Comparison of ENCODE assay signal across 8 mouse cellular contexts in the genomic region with DNA sequence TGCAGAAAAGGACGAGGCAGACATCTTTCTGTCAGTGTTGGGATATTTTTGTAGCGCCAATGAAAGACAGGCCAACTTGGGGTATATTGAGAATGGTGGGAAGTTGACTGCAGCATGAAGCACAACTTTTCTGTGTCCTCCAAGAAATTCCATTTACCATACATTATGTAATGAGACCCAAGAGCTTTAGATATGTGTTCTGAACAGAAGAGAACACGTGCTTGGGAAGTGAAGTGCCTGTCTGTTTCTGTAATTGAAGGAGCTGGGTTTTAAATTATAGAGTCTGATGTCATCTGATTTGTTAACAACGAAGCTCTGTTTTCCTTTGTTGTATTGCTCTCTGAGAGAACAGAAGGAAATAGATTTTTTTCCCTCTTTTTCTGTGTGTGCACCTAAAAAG. TPM values are rescaled to one million over a fixed set of nuclear protein-coding genes. Genes with fewer than 3 reads are reported as not detected.
A peak's percentile ranks its signal among the peaks of the same experiment; 100 is the strongest.
DNase-seq lines count a peak whose midpoint lies in the region; ATAC-seq and TF ChIP-seq lines count a peak whose summit lies in the region.

No protein-coding gene starts in this region.

- peak overlapping the region; percentile 82 for H3K4me2 ChIP-seq in kidney, postnatal 0 days (ENCODE audit: low read length)
- peak overlapping the region; percentile 99 for H3K4me2 ChIP-seq in hindbrain, postnatal 0 days (ENCODE audit: low read depth, low read length)
- H3K4me2 ChIP-seq in midbrain, postnatal 0 days (ENCODE audit: low read depth, low read length, poor library complexity, severe bottlenecking): peak overlapping the region; percentile 79

- H3K36me3 ChIP-seq in kidney, postnatal 0 days (ENCODE audit: insufficient read depth, low read length): 0 out of 2 replicates have a peak, but pooled peaks cover 10% of the 10 kb centered on the region
- H3K36me3 ChIP-seq in hindbrain, postnatal 0 days (ENCODE audit: insufficient read depth, low read length): peaks cover 10% of the 10 kb centered on the region; the same call in 1 of the 2 replicates
- H3K36me3 ChIP-seq in midbrain, postnatal 0 days (ENCODE audit: insufficient read depth, low read length): peaks cover 5% of the 10 kb centered on the region; the same call in 1 of the 2 replicates

- H3K27me3 ChIP-seq in kidney, postnatal 0 days (ENCODE audit: insufficient read depth, low read length): no peaks in the 10 kb centered on the region
- no peaks in the 10 kb centered on the region for H3K27me3 ChIP-seq in hindbrain, postnatal 0 days (ENCODE audit: insufficient read depth, low read length)
- no peaks in the 10 kb centered on the region for H3K27me3 ChIP-seq in midbrain, postnatal 0 days (ENCODE audit: insufficient read depth, low read length)

- peak overlapping the region; percentile 87 for H3K4me3 ChIP-seq in kidney, postnatal 0 days (replicated peaks; ENCODE audit: low read depth, low read length)
- peak overlapping the region; percentile 64 for H3K4me3 ChIP-seq in cortical plate, adult 2 months (ENCODE audit: insufficient read depth, low read length)
- H3K4me3 ChIP-seq in hindbrain, postnatal 0 days (ENCODE audit: low read length): peak overlapping the region; percentile 91
- H3K4me3 ChIP-seq in midbrain, postnatal 0 days (ENCODE audit: low read depth, low read length): peak overlapping the region; percentile 79

- 25% methylated on average over 4 of the region's 4 CpGs for WGBS in kidney, postnatal 0 days
- WGBS in hindbrain, postnatal 0 days: 58% methylated on average over 4 of the region's 4 CpGs
- WGBS in midbrain, postnatal 0 days: 56% methylated on average over 4 of the region's 4 CpGs

- H3K9ac ChIP-seq in kidney, postnatal 0 days (ENCODE audit: low read depth, low read length): peak overlapping the region; percentile 78
- H3K9ac ChIP-seq in hindbrain, postnatal 0 days (replicated peaks; ENCODE audit: low read length): peak overlapping the region; percentile 64; the same call in 1 of the 2 replicates
- peak overlapping the region; percentile 42; the same call in 1 of the 2 replicates for H3K9ac ChIP-seq in midbrain, postnatal 0 days (replicated peaks; ENCODE audit: low read length, poor library complexity, severe bottlenecking)

- DNase-seq in kidney, postnatal 0 days (ENCODE audit: low spot score): no peak
- DNase-seq in kidney, adult 18-20 months: no peak
- no peak for DNase-seq in hindbrain, postnatal 0 days (ENCODE audit: low spot score)
- DNase-seq in midbrain, postnatal 0 days (ENCODE audit: low spot score): no peak
- DNase-seq in frontal cortex, postnatal 10 days (ENCODE audit: low spot score in 2 of 2): no peak
- DNase-seq in spleen, postnatal 4 days (ENCODE audit: low spot score in 2 of 2): no peak
- no peak for DNase-seq in urinary bladder, postnatal 10 days (ENCODE audit: low spot score)

- H3K4me1 ChIP-seq in kidney, postnatal 0 days (replicated peaks; ENCODE audit: insufficient read depth, low read length): no peaks in the 10 kb centered on the region
- peaks cover 2% of the 10 kb centered on the region; the same call in 1 of the 2 replicates for H3K4me1 ChIP-seq in cortical plate, adult 2 months (ENCODE audit: control insufficient read depth, insufficient read depth, low read length)
- H3K4me1 ChIP-seq in hindbrain, postnatal 0 days (ENCODE audit: insufficient read depth, low read length): peaks cover 6% of the 10 kb centered on the region; the same call in 1 of the 2 replicates
- H3K4me1 ChIP-seq in midbrain, postnatal 0 days (ENCODE audit: insufficient read depth, low read length): peaks cover 4% of the 10 kb centered on the region

- no peak for TF ChIP-seq CTCF in kidney, postnatal 0 days (IDR thresholded peaks at IDR 0.05; ENCODE audit: low read depth)
- no peak for TF ChIP-seq CTCF in cortical plate, adult 2 months (IDR thresholded peaks at IDR 0.05; ENCODE audit: extremely low read depth, insufficient read depth, low read length)
- no peak for TF ChIP-seq CTCF in hindbrain, postnatal 0 days (IDR thresholded peaks at IDR 0.05; ENCODE audit: low read depth)
- no peak for TF ChIP-seq CTCF in midbrain, postnatal 0 days (IDR thresholded peaks at IDR 0.05)

- no peaks in the 10 kb centered on the region for H3K9me3 ChIP-seq in kidney, postnatal 0 days (replicated peaks; ENCODE audit: low read length)
- no peaks in the 10 kb centered on the region for H3K9me3 ChIP-seq in hindbrain, postnatal 0 days (ENCODE audit: low read length)
- no peaks in the 10 kb centered on the region for H3K9me3 ChIP-seq in midbrain, postnatal 0 days (ENCODE audit: low read length)

- TF ChIP-seq POLR2A in cortical plate, adult 2 months (IDR thresholded peaks at IDR 0.05; ENCODE audit: extremely low read depth, insufficient read depth, low read length): no peak

- ATAC-seq in kidney, postnatal 0 days (replicated peaks; ENCODE audit: low FRiP score, low read depth): no peak
- no peak for ATAC-seq in hindbrain, postnatal 0 days
- no peak for ATAC-seq in midbrain, postnatal 0 days (ENCODE audit: low FRiP score)

- H3K27ac ChIP-seq in kidney, postnatal 0 days: peak overlapping the region; percentile 75; the same call in 1 of the 2 replicates
- no peak overlapping the region for H3K27ac ChIP-seq in cortical plate, adult 2 months (ENCODE audit: insufficient read depth, low read length)
- H3K27ac ChIP-seq in hindbrain, postnatal 0 days: no peak overlapping the region
- no peak overlapping the region for H3K27ac ChIP-seq in midbrain, postnatal 0 days (ENCODE audit: low read depth, low read length)

RNA-seq across cellular contexts. Expression of a gene that starts 1.1 kb away (rescaled TPM):
- 60.6 and 62.2 TPM in 2 replicates for polyA plus RNA-seq in kidney, postnatal 0 days (2015; fragmentation: Nextera tagmentation; extraction: Ambion mirVana)
- 27.4 and 28.4 TPM in 2 replicates for polyA plus RNA-seq in cortical plate, adult 2 months (2012; rRNA removed)
- 27.8 and 33.9 TPM in 2 replicates for total RNA-seq in hindbrain, postnatal 0 days (2014; rRNA removed)
- 56.6 and 56.7 TPM in 2 replicates for polyA plus RNA-seq in hindbrain, postnatal 0 days (2015; fragmentation: Nextera tagmentation; extraction: Ambion mirVana)
- 20.8 and 34.5 TPM in 2 replicates for total RNA-seq in midbrain, postnatal 0 days (2014; rRNA removed)
- 51.5 and 54.8 TPM in 2 replicates for polyA plus RNA-seq in midbrain, postnatal 0 days (2015; fragmentation: Nextera tagmentation; extraction: Ambion mirVana)

RNA-seq across cellular contexts. Expression of a gene that starts 21.2 kb away (rescaled TPM):
- polyA plus RNA-seq in kidney, postnatal 0 days (2015; fragmentation: Nextera tagmentation; extraction: Ambion mirVana): 0.97 and 1.2 TPM in 2 replicates
- not detected in 2 replicates for polyA plus RNA-seq in cortical plate, adult 2 months (2012; rRNA removed)
- total RNA-seq in hindbrain, postnatal 0 days (2014; rRNA removed): not detected in 2 replicates
- polyA plus RNA-seq in hindbrain, postnatal 0 days (2015; fragmentation: Nextera tagmentation; extraction: Ambion mirVana): not detected in 2 replicates
- total RNA-seq in midbrain, postnatal 0 days (2014; rRNA removed): not detected in 2 replicates
- 0.04 and 0.06 TPM in 2 replicates for polyA plus RNA-seq in midbrain, postnatal 0 days (2015; fragmentation: Nextera tagmentation; extraction: Ambion mirVana)

RNA-seq across cellular contexts. Expression of a gene that starts 29.8 kb away (rescaled TPM):
- 47.4 and 47.8 TPM in 2 replicates for polyA plus RNA-seq in kidney, postnatal 0 days (2015; fragmentation: Nextera tagmentation; extraction: Ambion mirVana)
- 40.6 and 42.8 TPM in 2 replicates for polyA plus RNA-seq in cortical plate, adult 2 months (2012; rRNA removed)
- total RNA-seq in hindbrain, postnatal 0 days (2014; rRNA removed): 41.5 and 48.8 TPM in 2 replicates
- 53.1 and 55.5 TPM in 2 replicates for polyA plus RNA-seq in hindbrain, postnatal 0 days (2015; fragmentation: Nextera tagmentation; extraction: Ambion mirVana)
- total RNA-seq in midbrain, postnatal 0 days (2014; rRNA removed): 48.0 and 53.1 TPM in 2 replicates
- polyA plus RNA-seq in midbrain, postnatal 0 days (2015; fragmentation: Nextera tagmentation; extraction: Ambion mirVana): 51.2 and 53.8 TPM in 2 replicates
